ENCODE assay signal across 8 mouse cellular contexts in genomic region chr6:97486813-97487361, GRCm38 (mm10).
A peak's percentile ranks its signal among the peaks of the same experiment; 100 is the strongest.
DNase-seq lines count a peak whose midpoint lies in the region; ATAC-seq lines count a peak whose summit lies in the region.

No protein-coding gene starts in this region.

- H3K4me2 ChIP-seq in forebrain, embryonic 11.5 days (ENCODE audit: low read depth, low read length, severe bottlenecking): peak overlapping the region; percentile 97
- H3K4me2 ChIP-seq in intestine, embryonic 15.5 days (replicated peaks): peak overlapping the region; percentile 99
- peak overlapping the region; percentile 98 for H3K4me2 ChIP-seq in midbrain, embryonic 12.5 days (replicated peaks)

- 18% methylated on average over 11 of the region's 11 CpGs for WGBS in forebrain, embryonic 11.5 days
- 12% methylated on average over 11 of the region's 11 CpGs for WGBS in intestine, embryonic 15.5 days
- WGBS in midbrain, embryonic 12.5 days: 15% methylated on average over 11 of the region's 11 CpGs

- H3K36me3 ChIP-seq in forebrain, embryonic 11.5 days (ENCODE audit: control insufficient read depth, insufficient read depth, low read length): no peaks in the 10 kb centered on the region
- no peaks in the 10 kb centered on the region for H3K36me3 ChIP-seq in intestine, embryonic 15.5 days
- no peaks in the 10 kb centered on the region for H3K36me3 ChIP-seq in midbrain, embryonic 12.5 days

- peak overlapping the region; percentile 55 for H3K9ac ChIP-seq in forebrain, embryonic 11.5 days (ENCODE audit: low read length)
- no peak overlapping the region for H3K9ac ChIP-seq in intestine, embryonic 15.5 days
- H3K9ac ChIP-seq in midbrain, embryonic 12.5 days (replicated peaks): 0 out of 2 replicates have a peak overlapping the region, but pooled peaks have one; percentile 54

- peaks cover 18% of the 10 kb centered on the region for H3K4me1 ChIP-seq in forebrain, embryonic 11.5 days (replicated peaks; ENCODE audit: control insufficient read depth, insufficient read depth, low read length)
- peaks cover 12% of the 10 kb centered on the region for H3K4me1 ChIP-seq in intestine, embryonic 15.5 days (replicated peaks)
- peaks cover 24% of the 10 kb centered on the region for H3K4me1 ChIP-seq in midbrain, embryonic 12.5 days

- H3K9me3 ChIP-seq in forebrain, embryonic 11.5 days (ENCODE audit: control insufficient read depth, low read length): no peaks in the 10 kb centered on the region
- H3K9me3 ChIP-seq in intestine, embryonic 15.5 days: no peaks in the 10 kb centered on the region
- H3K9me3 ChIP-seq in midbrain, embryonic 12.5 days: no peaks in the 10 kb centered on the region

- H3K4me3 ChIP-seq in forebrain, embryonic 11.5 days (ENCODE audit: low read depth, low read length): peak overlapping the region; percentile 38
- peak overlapping the region; percentile 46 for H3K4me3 ChIP-seq in intestine, embryonic 15.5 days (replicated peaks)
- peak overlapping the region; percentile 45 for H3K4me3 ChIP-seq in midbrain, embryonic 12.5 days

- intact Hi-C loops in left cerebral cortex, postnatal 14 days (cut with DNase I): no loop called here

- peak; percentile 92 for DNase-seq in heart, adult 11 months
- no peak for DNase-seq in heart, postnatal 4 days
- DNase-seq in forebrain, embryonic 11.5 days (ENCODE audit: low spot score): no peak
- DNase-seq in spleen, postnatal 10 days (ENCODE audit: low spot score in 2 of 2): no peak
- no peak for DNase-seq in left cerebral cortex, postnatal 14 days (ENCODE audit: low spot score in 2 of 2)
- DNase-seq in adrenal gland, adult 2 months: no peak

- ATAC-seq in forebrain, embryonic 11.5 days (replicated peaks; ENCODE audit: low FRiP score): no peak
- no peak for ATAC-seq in intestine, embryonic 15.5 days
- ATAC-seq in midbrain, embryonic 12.5 days (ENCODE audit: low FRiP score, low read depth): no peak

- peaks cover 10% of the 10 kb centered on the region for H3K27me3 ChIP-seq in forebrain, embryonic 11.5 days (ENCODE audit: control insufficient read depth, insufficient read depth, low read length)
- no peaks in the 10 kb centered on the region for H3K27me3 ChIP-seq in intestine, embryonic 15.5 days (replicated peaks)
- H3K27me3 ChIP-seq in midbrain, embryonic 12.5 days: peaks cover 33% of the 10 kb centered on the region

- H3K27ac ChIP-seq in forebrain, embryonic 11.5 days (ENCODE audit: low read depth, low read length): no peak overlapping the region
- no peak overlapping the region for H3K27ac ChIP-seq in intestine, embryonic 15.5 days
- H3K27ac ChIP-seq in midbrain, embryonic 12.5 days (replicated peaks): no peak overlapping the region
